Mouse (Mus musculus): ENCODE measurements around the gene Col2a1. TPM values are rescaled to one million over a fixed set of nuclear protein-coding genes. Genes with fewer than 3 reads are reported as not detected.

Col2a1 gene
- polyA plus RNA-seq, 1 experiment from 2014 or later = 1.1 TPM

DNA sequence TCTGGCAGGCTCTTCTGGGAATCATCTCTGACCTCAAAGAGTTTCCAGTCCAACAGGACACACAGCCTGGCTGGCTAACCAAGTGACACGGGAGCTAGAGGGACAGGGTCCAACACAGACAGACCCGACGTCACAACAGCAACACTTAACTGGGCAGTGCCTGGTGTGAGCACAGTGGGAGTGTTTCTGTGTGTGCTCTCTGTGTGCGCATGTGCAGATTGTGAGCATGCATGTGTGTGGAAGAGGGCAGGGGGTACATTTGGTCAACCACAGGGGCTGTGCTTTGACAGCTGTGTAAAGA lies 51.7 kb downstream of the Col2a1 start:
- peaks cover 27% of the 10 kb centered on the region for H3K27me3 ChIP-seq (replicated peaks)
- H3K4me1 ChIP-seq = no peaks in the 10 kb centered on the region
- 0 out of 2 replicates have a peak, but pooled peaks have one; percentile 30 for ATAC-seq
- no peaks in the 10 kb centered on the region for H3K9me3 ChIP-seq (replicated peaks)
- WGBS (ENCODE audit: insufficient replicate concordance) = 61% methylated on average over 4 of the region's 4 CpGs
- no peaks in the 10 kb centered on the region for H3K36me3 ChIP-seq
- H3K27ac ChIP-seq = no peak overlapping the region
- H3K4me2 ChIP-seq = no peak overlapping the region
- H3K9ac ChIP-seq = no peak overlapping the region
- H3K4me3 ChIP-seq = no peak overlapping the region

- Histone ChIP-seq H3K4me1 (no peaks in the 10 kb centered on the region), H3K27ac (no peak overlapping the region), H3K27me3 (replicated peaks) (peaks cover 28% of the 10 kb centered on the region), H3K9ac (no peak overlapping the region), H3K4me3 (no peak overlapping the region), H3K36me3 (no peaks in the 10 kb centered on the region), H3K9me3 (replicated peaks) (no peaks in the 10 kb centered on the region), H3K4me2 (no peak overlapping the region)
- ATAC-seq = no peak
- WGBS (ENCODE audit: insufficient replicate concordance) = 16% methylated on average over 16 of the region's 16 CpGs
These were observed 52.2 kb downstream of the Col2a1 start for GRCm38 (mm10) chr15:97952137-97952888.

- Histone ChIP-seq H3K27me3 (replicated peaks) (peaks cover 29% of the 10 kb centered on the region), H3K9me3 (replicated peaks) (no peaks in the 10 kb centered on the region), H3K4me3 (no peak overlapping the region), H3K9ac (no peak overlapping the region), H3K27ac (no peak overlapping the region), H3K4me2 (no peak overlapping the region), H3K4me1 (no peaks in the 10 kb centered on the region), H3K36me3 (no peaks in the 10 kb centered on the region)
- no peak for ATAC-seq
- WGBS (ENCODE audit: insufficient replicate concordance) = 50% methylated on average over 7 of the region's 7 CpGs
These were observed 54.3 kb downstream of the Col2a1 start for GRCm38 (mm10) chr15:97950240-97950639.

DNA sequence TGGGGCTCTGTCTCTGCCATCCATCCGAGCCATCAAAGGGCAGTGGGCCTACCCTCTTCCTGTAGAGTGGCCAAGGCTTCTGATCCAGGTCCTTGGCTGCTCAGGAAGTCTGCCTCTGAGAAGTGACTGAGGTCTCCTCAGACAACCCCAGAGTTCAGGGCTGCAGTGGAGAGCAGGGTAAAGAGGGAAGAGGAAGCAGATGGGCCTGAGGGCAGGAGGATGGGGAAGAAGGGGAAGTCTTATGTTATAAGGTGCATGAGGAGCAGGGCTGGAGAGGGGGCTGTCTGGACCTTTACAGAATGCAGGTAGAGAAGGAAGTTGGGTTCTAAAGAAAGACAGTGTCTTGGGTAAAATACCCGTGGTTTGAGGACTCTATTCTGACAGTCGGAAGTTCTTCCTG lies 54.8 kb downstream of the Col2a1 start:
- Histone ChIP-seq H3K4me1 (no peaks in the 10 kb centered on the region), H3K27ac (no peak overlapping the region), H3K27me3 (replicated peaks) (peaks cover 34% of the 10 kb centered on the region), H3K9me3 (replicated peaks) (no peaks in the 10 kb centered on the region), H3K36me3 (no peaks in the 10 kb centered on the region), H3K4me3 (no peak overlapping the region), H3K9ac (no peak overlapping the region), H3K4me2 (no peak overlapping the region)
- 24% methylated on average over 3 of the region's 3 CpGs for WGBS (ENCODE audit: insufficient replicate concordance)
- no peak for ATAC-seq

- H3K4me1 ChIP-seq = no peaks in the 10 kb centered on the region
- no peak overlapping the region for H3K27ac ChIP-seq
- H3K4me3 ChIP-seq = no peak overlapping the region
- no peak overlapping the region for H3K4me2 ChIP-seq
- no peaks in the 10 kb centered on the region for H3K36me3 ChIP-seq
- WGBS (ENCODE audit: insufficient replicate concordance) = 41% methylated on average over 7 of the region's 7 CpGs
- no peak for ATAC-seq
- H3K9ac ChIP-seq = no peak overlapping the region
- H3K9me3 ChIP-seq (replicated peaks) = no peaks in the 10 kb centered on the region
- peaks cover 38% of the 10 kb centered on the region for H3K27me3 ChIP-seq (replicated peaks)
These were observed 55.8 kb downstream of the Col2a1 start for GRCm38 (mm10) chr15:97948720-97949119.

GRCm38 (mm10) chr15:97945656-97946315 lies 58.7 kb downstream of the Col2a1 start:
- no peaks in the 10 kb centered on the region for H3K9me3 ChIP-seq (replicated peaks)
- H3K27me3 ChIP-seq (replicated peaks) = peaks cover 30% of the 10 kb centered on the region; the same call in 1 of the 2 replicates
- H3K4me1 ChIP-seq = no peaks in the 10 kb centered on the region
- no peaks in the 10 kb centered on the region for H3K36me3 ChIP-seq
- ATAC-seq = no peak
- no peak overlapping the region for H3K9ac ChIP-seq
- no peak overlapping the region for H3K27ac ChIP-seq
- no peak overlapping the region for H3K4me2 ChIP-seq
- WGBS (ENCODE audit: insufficient replicate concordance) = 71% methylated on average over 9 of the region's 11 CpGs
- H3K4me3 ChIP-seq = no peak overlapping the region

DNA sequence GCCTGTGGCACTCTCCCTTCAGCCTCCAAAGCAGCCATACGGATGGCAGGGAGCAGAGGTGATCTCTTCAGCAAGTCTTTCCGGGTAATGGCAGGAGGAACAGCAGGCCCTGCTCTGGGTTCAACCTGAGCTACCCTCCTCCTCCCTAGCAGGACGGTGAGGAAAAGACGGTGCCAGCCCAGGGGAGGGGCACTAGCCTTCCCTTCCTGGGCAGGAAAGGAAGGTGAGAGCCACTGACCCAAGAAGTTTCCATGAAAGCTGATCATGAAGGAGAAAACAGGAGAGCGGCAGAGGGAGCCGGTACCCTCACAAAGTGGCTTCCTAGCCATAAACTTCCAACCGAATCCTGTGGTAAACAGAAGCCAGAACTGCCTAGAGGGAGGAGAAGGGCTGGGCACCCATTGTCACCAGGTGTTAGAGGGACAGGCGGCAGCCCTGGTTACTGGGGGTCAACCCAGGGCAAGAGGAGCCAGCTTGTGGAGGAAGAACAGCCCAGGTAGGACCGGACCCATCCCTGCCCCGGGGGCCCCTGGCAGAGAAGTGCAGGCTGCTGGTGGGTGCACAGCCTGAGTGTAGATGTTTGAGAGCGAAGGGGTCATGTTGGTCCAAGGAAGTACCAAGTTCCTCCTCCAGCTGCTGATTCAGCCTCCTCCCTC lies 59.4 kb downstream of the Col2a1 start:
- H3K4me2 ChIP-seq = no peak overlapping the region
- WGBS (ENCODE audit: insufficient replicate concordance) = 62% methylated on average over 11 of the region's 11 CpGs

GRCm38 (mm10) chr15:97943356-97943755 lies 61.1 kb downstream of the Col2a1 start:
- no peak overlapping the region for H3K4me3 ChIP-seq
- no peaks in the 10 kb centered on the region for H3K4me1 ChIP-seq
- H3K27me3 ChIP-seq (replicated peaks) = 0 out of 2 replicates have a peak, but pooled peaks cover 16% of the 10 kb centered on the region
- no peak overlapping the region for H3K9ac ChIP-seq
- no peak overlapping the region for H3K4me2 ChIP-seq
- H3K36me3 ChIP-seq = no peaks in the 10 kb centered on the region
- ATAC-seq = no peak
- no peaks in the 10 kb centered on the region for H3K9me3 ChIP-seq (replicated peaks)
- H3K27ac ChIP-seq = no peak overlapping the region
- 71% methylated on average over 8 of the region's 8 CpGs for WGBS (ENCODE audit: insufficient replicate concordance)

More for the DNA sequence above, 59.4 kb downstream of the Col2a1 start:
- Histone ChIP-seq H3K4me3 (no peak overlapping the region), H3K36me3 (no peaks in the 10 kb centered on the region), H3K27me3 (replicated peaks) (peaks cover 30% of the 10 kb centered on the region; the same call in 1 of the 2 replicates), H3K9ac (no peak overlapping the region), H3K27ac (no peak overlapping the region), H3K4me1 (no peaks in the 10 kb centered on the region), H3K9me3 (replicated peaks) (no peaks in the 10 kb centered on the region)
- no peak for ATAC-seq

GRCm38 (mm10) chr15:97942538-97942937 lies 62.0 kb downstream of the Col2a1 start:
- 65% methylated on average over 8 of the region's 8 CpGs for WGBS (ENCODE audit: insufficient replicate concordance)
- ATAC-seq = no peak

DNA sequence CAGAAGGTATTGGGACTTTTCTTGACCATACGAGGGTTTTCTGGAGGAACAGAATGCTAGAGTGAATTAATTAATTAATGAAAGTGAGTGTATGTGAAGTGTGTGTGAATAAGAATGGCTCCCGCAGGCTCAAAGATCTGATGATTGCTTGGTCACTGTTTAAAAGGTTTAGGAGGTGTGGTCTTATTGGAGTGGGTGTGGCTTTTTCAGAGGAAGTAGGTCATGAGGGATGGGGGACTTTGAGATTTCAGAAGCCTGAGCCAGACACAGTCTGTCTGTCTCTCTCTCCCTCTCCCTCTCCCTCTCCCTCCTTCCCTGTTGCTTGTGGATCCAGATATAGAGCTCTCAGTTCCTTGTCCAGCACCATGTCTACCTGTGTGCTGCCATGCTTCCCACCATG lies 63.2 kb downstream of the Col2a1 start:
- no peak for ATAC-seq
- Histone ChIP-seq H3K9me3 (replicated peaks) (no peaks in the 10 kb centered on the region), H3K4me3 (no peak overlapping the region), H3K4me1 (no peaks in the 10 kb centered on the region), H3K9ac (no peak overlapping the region), H3K27ac (no peak overlapping the region), H3K36me3 (no peaks in the 10 kb centered on the region), H3K27me3 (replicated peaks) (0 out of 2 replicates have a peak, but pooled peaks cover 10% of the 10 kb centered on the region), H3K4me2 (no peak overlapping the region)
- WGBS (ENCODE audit: insufficient replicate concordance) = 61% methylated on average over 2 of the region's 2 CpGs

More at GRCm38 (mm10) chr15:97942538-97942937, 62.0 kb downstream of the Col2a1 start:
- Histone ChIP-seq H3K27me3 (replicated peaks) (0 out of 2 replicates have a peak, but pooled peaks cover 10% of the 10 kb centered on the region), H3K4me2 (no peak overlapping the region), H3K4me1 (no peaks in the 10 kb centered on the region), H3K27ac (no peak overlapping the region), H3K9ac (no peak overlapping the region), H3K36me3 (no peaks in the 10 kb centered on the region), H3K9me3 (replicated peaks) (no peaks in the 10 kb centered on the region), H3K4me3 (no peak overlapping the region)

- Histone ChIP-seq H3K36me3 (no peaks in the 10 kb centered on the region), H3K4me3 (no peak overlapping the region), H3K4me2 (no peak overlapping the region), H3K27ac (no peak overlapping the region), H3K4me1 (no peaks in the 10 kb centered on the region), H3K9me3 (replicated peaks) (no peaks in the 10 kb centered on the region), H3K9ac (no peak overlapping the region), H3K27me3 (replicated peaks) (0 out of 2 replicates have a peak, but pooled peaks cover 8% of the 10 kb centered on the region)
- no peak for ATAC-seq
- WGBS (ENCODE audit: insufficient replicate concordance) = 70% methylated on average over 2 of the region's 2 CpGs
These were observed 64.4 kb downstream of the Col2a1 start for GRCm38 (mm10) chr15:97940088-97940487.

GRCm38 (mm10) chr15:97938580-97938979 lies 65.9 kb downstream of the Col2a1 start:
- no peaks in the 10 kb centered on the region for H3K27me3 ChIP-seq (replicated peaks)
- no peak for ATAC-seq
- no peak overlapping the region for H3K27ac ChIP-seq
- H3K9me3 ChIP-seq (replicated peaks) = no peaks in the 10 kb centered on the region
- H3K4me3 ChIP-seq = no peak overlapping the region
- no peaks in the 10 kb centered on the region for H3K4me1 ChIP-seq
- WGBS (ENCODE audit: insufficient replicate concordance) = 54% methylated on average over 6 of the region's 6 CpGs
- H3K9ac ChIP-seq = no peak overlapping the region
- H3K36me3 ChIP-seq = no peaks in the 10 kb centered on the region
- no peak overlapping the region for H3K4me2 ChIP-seq

All from liver, embryonic 12.5 days (tissue).